Mouse (Mus musculus): Measurements from ENCODE around the gene Cachd1. TPM values are rescaled to one million over a fixed set of nuclear protein-coding genes. Genes with fewer than 3 reads are reported as not detected.

Cachd1 gene
- polyA plus RNA-seq, 1 experiment from 2014 or later = 4.2 TPM

DNA sequence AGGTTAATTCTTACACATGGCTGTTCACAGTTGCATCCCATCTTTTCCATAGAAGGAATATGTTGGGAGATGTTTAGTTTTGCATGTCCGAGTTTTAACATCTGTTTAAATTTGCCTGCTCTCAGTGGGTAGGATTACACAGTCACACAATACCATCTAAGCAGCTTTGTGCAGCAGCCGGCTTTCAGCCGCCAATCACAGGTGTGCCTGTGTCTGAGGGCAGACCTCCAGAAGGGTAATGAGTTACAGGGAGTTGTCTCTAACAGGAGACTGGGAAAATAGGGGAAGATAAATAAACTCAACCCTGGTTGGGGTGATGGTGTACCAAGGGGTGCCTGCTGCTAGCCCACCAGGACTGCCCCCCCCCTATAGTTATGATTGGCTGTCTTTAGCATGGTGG lies 299.9 kb downstream of the Cachd1 start:
- Histone ChIP-seq H3K36me3 (replicated peaks; ENCODE audit: insufficient read depth, low read length) (no peaks in the 10 kb centered on the region), H3K27ac (ENCODE audit: low read depth) (no peak overlapping the region), H3K9me3 (ENCODE audit: low read length) (no peaks in the 10 kb centered on the region), H3K4me2 (ENCODE audit: low read depth, low read length) (no peak overlapping the region), H3K4me3 (ENCODE audit: low read depth, low read length) (no peak overlapping the region), H3K27me3 (ENCODE audit: insufficient read depth, low read length) (0 out of 2 replicates have a peak, but pooled peaks cover 5% of the 10 kb centered on the region), H3K9ac (replicated peaks) (no peak overlapping the region), H3K4me1 (ENCODE audit: insufficient read depth) (no peaks in the 10 kb centered on the region)
- DNase-seq (no peak), ATAC-seq (no peak)
- TF ChIP-seq EP300 (IDR thresholded peaks at IDR 0.05; ENCODE audit: low read depth) (no peak), CTCF (IDR thresholded peaks at IDR 0.05; ENCODE audit: low read depth) (no peak)
- WGBS (ENCODE audit: insufficient replicate concordance) = 57% methylated on average over 3 of the region's 3 CpGs

Other genes starting within 250 kb of the Cachd1 start
- not detected in 2 replicates for gene Gm10577, start 244.0 kb downstream of the Cachd1 start, polyA plus RNA-seq (2015; fragmentation: Nextera tagmentation; extraction: Ambion mirVana)

Measured in liver, postnatal 0 days (tissue).